Mouse (Mus musculus) spleen, adult 2 months (tissue): ENCODE data around the gene Kalrn. TPM values are rescaled to one million over a fixed set of nuclear protein-coding genes. Genes with fewer than 3 reads are reported as not detected.
A peak's percentile ranks its signal among the peaks of the same experiment; 100 is the strongest.

ENCODE experiments used
- DNase-seq, 2 experiments: peaks; one replicate each; pipeline versions ENCODE4 v3.0.0 to v3.0.0-alpha.2; 2012 to 2021; ENCODE audit warnings: low spot score in 2 of 2, low read depth in 1 of 2
- H3K27ac ChIP-seq: fragments of 200-500 bp; 2 replicates; pipeline ENCODE4 v1.5.1; 2012; ENCODE audit warnings: low read length, inconsistent platforms; ENCODE audit not compliant: insufficient read depth
- H3K27me3 ChIP-seq: fragments of 200-500 bp; 2 replicates; pipeline ENCODE4 v1.6.1; 2012; ENCODE audit warnings: mild to moderate bottlenecking, moderate library complexity, low read length, inconsistent platforms; ENCODE audit not compliant: control insufficient read depth, insufficient read depth
- H3K36me3 ChIP-seq: fragments of 200-500 bp; 2 replicates; pipeline ENCODE4 v1.6.1; 2012; ENCODE audit warnings: mild to moderate bottlenecking, low read length, inconsistent platforms; ENCODE audit not compliant: control insufficient read depth, insufficient read depth
- H3K4me1 ChIP-seq: fragments of 200-500 bp; 2 replicates; pipeline ENCODE4 v1.6.1; 2011; ENCODE audit warnings: inconsistent platforms; ENCODE audit not compliant: control insufficient read depth, insufficient read depth, insufficient read length
- H3K4me3 ChIP-seq: fragments of 200-500 bp; 2 replicates; pipeline ENCODE4 v1.5.1; 2011; ENCODE audit warnings: mild to moderate bottlenecking, inconsistent platforms; ENCODE audit not compliant: insufficient read depth, insufficient read length; ENCODE audit errors: extremely low read depth
- CTCF ChIP-seq: fragments of 200-500 bp; IDR thresholded peaks from 2 replicates; pipeline ENCODE4 v1.5.1; 2011; ENCODE audit warnings: mild to moderate bottlenecking, inconsistent platforms; ENCODE audit not compliant: insufficient read depth, insufficient read length, insufficient replicate concordance; ENCODE audit errors: extremely low read depth
- POLR2A ChIP-seq: fragments of 200-500 bp; IDR thresholded peaks from 2 replicates; pipeline ENCODE4 v1.6.1; 2011; ENCODE audit warnings: low read depth, low read length, inconsistent platforms
- WGBS: fragments of 180-500 bp; shearing (Covaris S2); methylation state at CpG from one replicate; pipeline ENCODE4 v1.1.7; 2018; 5-methylcytosine and 5-hydroxymethylcytosine counted together
- polyA plus RNA-seq: library from polyadenylated mRNA; depleted of rRNA; stranded (reverse); fragments of >200 nt; gene quantifications from 2 replicates; pipeline ENCODE4 v1.2.3, GENCODE M21; 2012

Gene Kalrn
- polyA plus RNA-seq, 1 experiment: 7.6 TPM

GRCm38 (mm10) chr16:34323496-34323895, 249.8 kb downstream of the Kalrn start:
- H3K36me3 ChIP-seq: no peaks in the 10 kb centered on the region
- H3K27me3 ChIP-seq: no peaks in the 10 kb centered on the region
- TF ChIP-seq POLR2A: no peak
- TF ChIP-seq CTCF: no peak
- no peak overlapping the region for H3K4me3 ChIP-seq
- no peak for DNase-seq
- 75% methylated on average over 1 of the region's 1 CpGs for WGBS
- no peak overlapping the region for H3K27ac ChIP-seq
- no peaks in the 10 kb centered on the region for H3K4me1 ChIP-seq

- H3K4me3 ChIP-seq: no peak overlapping the region
- H3K27ac ChIP-seq: no peak overlapping the region
- H3K36me3 ChIP-seq: no peaks in the 10 kb centered on the region
- H3K4me1 ChIP-seq: no peaks in the 10 kb centered on the region
- TF ChIP-seq POLR2A (no peak), CTCF (0 out of 2 replicates have a peak, but pooled peaks have one; percentile 24)
- no peaks in the 10 kb centered on the region for H3K27me3 ChIP-seq
- DNase-seq: peak in 1 of 2 experiments; percentile 9
- WGBS: 24% methylated on average over 4 of the region's 4 CpGs
These were observed 250.8 kb downstream of the Kalrn start for GRCm38 (mm10) chr16:34322546-34322945.

- Histone ChIP-seq H3K4me1 (no peaks in the 10 kb centered on the region), H3K36me3 (no peaks in the 10 kb centered on the region), H3K27ac (no peak overlapping the region), H3K27me3 (no peaks in the 10 kb centered on the region), H3K4me3 (no peak overlapping the region)
- TF ChIP-seq CTCF (no peak), POLR2A (no peak)
- DNase-seq: no peak
- WGBS: 72% methylated on average over 4 of the region's 4 CpGs
These were observed 252.1 kb downstream of the Kalrn start for GRCm38 (mm10) chr16:34321066-34321790.

GRCm38 (mm10) chr16:34320023-34320800, 253.1 kb downstream of the Kalrn start:
- H3K4me3 ChIP-seq: no peak overlapping the region
- no peaks in the 10 kb centered on the region for H3K4me1 ChIP-seq
- no peak for DNase-seq
- TF ChIP-seq POLR2A (no peak), CTCF (no peak)
- WGBS: 88% methylated on average over 11 of the region's 11 CpGs
- no peaks in the 10 kb centered on the region for H3K27me3 ChIP-seq
- no peaks in the 10 kb centered on the region for H3K36me3 ChIP-seq
- no peak overlapping the region for H3K27ac ChIP-seq

- WGBS: 60% methylated on average over 3 of the region's 3 CpGs
- no peak for TF ChIP-seq CTCF
- no peak for TF ChIP-seq POLR2A
These were observed 256.2 kb downstream of the Kalrn start for GRCm38 (mm10) chr16:34317110-34317509.

GRCm38 (mm10) chr16:34316253-34316652, 257.1 kb downstream of the Kalrn start:
- no peak for DNase-seq
- no peak overlapping the region for H3K4me3 ChIP-seq
- WGBS: 91% methylated on average over 10 of the region's 10 CpGs

More at GRCm38 (mm10) chr16:34317110-34317509, 256.2 kb downstream of the Kalrn start:
- H3K27ac ChIP-seq: no peak overlapping the region
- no peak for DNase-seq
- H3K27me3 ChIP-seq: no peaks in the 10 kb centered on the region
- no peaks in the 10 kb centered on the region for H3K36me3 ChIP-seq
- no peak overlapping the region for H3K4me3 ChIP-seq
- no peaks in the 10 kb centered on the region for H3K4me1 ChIP-seq

More at GRCm38 (mm10) chr16:34316253-34316652, 257.1 kb downstream of the Kalrn start:
- Histone ChIP-seq H3K36me3 (no peaks in the 10 kb centered on the region), H3K27ac (no peak overlapping the region), H3K4me1 (no peaks in the 10 kb centered on the region), H3K27me3 (no peaks in the 10 kb centered on the region)
- TF ChIP-seq CTCF: no peak
- TF ChIP-seq POLR2A: no peak
